Mouse (Mus musculus) liver, embryonic 11.5 days (tissue): ENCODE results near the gene 1700016K19Rik. TPM values are rescaled to one million over a fixed set of nuclear protein-coding genes. Genes with fewer than 3 reads are reported as not detected.

Source experiments
- ATAC-seq: fragments of 200-750 bp; cut with Nextera tagmentation; replicated peaks from 2 replicates; pipeline ENCODE4 v1.8.0; 2017; ENCODE audit warnings: moderate number of reproducible peaks, mild to moderate bottlenecking, moderate TSS enrichment, moderate library complexity; ENCODE audit not compliant: low FRiP score
- DNase-seq: peaks from one replicate; pipeline ENCODE4 v3.0.0-alpha.2; 2017; ENCODE audit warnings: low spot score
- H3K27ac ChIP-seq: fragments of 300-500 bp; sonication (generic); 2 replicates; pipeline ENCODE4 v1.5.1; 2014; ENCODE audit warnings: mild to moderate bottlenecking, low read depth, low read length, control low read depth
- H3K27me3 ChIP-seq: fragments of 300-500 bp; sonication (generic); replicated peaks from 2 replicates; pipeline ENCODE4 v1.6.1; 2014; ENCODE audit warnings: low read length, mixed read lengths; ENCODE audit not compliant: control insufficient read depth, insufficient read depth
- H3K36me3 ChIP-seq: fragments of 300-500 bp; sonication (generic); 2 replicates; pipeline ENCODE4 v1.6.1; 2014; ENCODE audit warnings: mild to moderate bottlenecking, low read length, moderate library complexity, mixed read lengths; ENCODE audit not compliant: control insufficient read depth, insufficient read depth
- H3K4me1 ChIP-seq: fragments of 300-500 bp; sonication (generic); replicated peaks from 2 replicates; pipeline ENCODE4 v1.6.1; 2014; ENCODE audit warnings: low read length, mixed read lengths; ENCODE audit not compliant: control insufficient read depth, insufficient read depth
- H3K4me2 ChIP-seq: fragments of 300-500 bp; sonication (generic); 2 replicates; pipeline ENCODE4 v1.6.1; 2014; ENCODE audit warnings: mild to moderate bottlenecking, control low read depth, moderate library complexity
- H3K4me3 ChIP-seq: fragments of 300-500 bp; sonication (generic); 2 replicates; pipeline ENCODE4 v1.5.1; 2014; ENCODE audit warnings: low read depth, low read length, control low read depth
- H3K9ac ChIP-seq: fragments of 300-500 bp; sonication (generic); 2 replicates; pipeline ENCODE4 v1.6.1; 2014; ENCODE audit warnings: low read depth, low read length, control low read depth
- H3K9me3 ChIP-seq: fragments of 300-500 bp; sonication (generic); 2 replicates; pipeline ENCODE4 v1.6.1; 2016; ENCODE audit warnings: low read length, inconsistent platforms, mixed read lengths; ENCODE audit not compliant: control insufficient read depth
- WGBS: fragments of 180-500 bp; shearing (Covaris S2); extraction: QIAGEN DNeasy Blood & Tissue Kit; methylation state at CpG from one replicate; pipeline ENCODE4 v1.1.7; 2014; 5-methylcytosine and 5-hydroxymethylcytosine counted together
- polyA plus RNA-seq: library from polyadenylated mRNA; unstranded; fragments of >200 nt; fragmentation: Nextera tagmentation; extraction: Ambion mirVana; gene quantifications from 2 replicates; pipeline ENCODE4 v1.2.1, GENCODE M21; 2014

Gene 1700016K19Rik
- polyA plus RNA-seq, 1 experiment from 2014 or later: not detected

- 85% methylated on average over 8 of the region's 8 CpGs for WGBS
- H3K4me1 ChIP-seq: no peaks in the 10 kb centered on the region
- no peaks in the 10 kb centered on the region for H3K36me3 ChIP-seq
- H3K27ac ChIP-seq: no peak overlapping the region
- H3K9ac ChIP-seq: no peak overlapping the region
- H3K4me3 ChIP-seq: no peak overlapping the region
- no peak for ATAC-seq
- no peak overlapping the region for H3K4me2 ChIP-seq
- no peaks in the 10 kb centered on the region for H3K27me3 ChIP-seq
- DNase-seq: no peak
- H3K9me3 ChIP-seq: no peaks in the 10 kb centered on the region
Measured at GRCm38 (mm10) chr11:76035182-76035581, 35.5 kb downstream of the 1700016K19Rik start.

GRCm38 (mm10) chr11:76037581-76038294, 38.0 kb downstream of the 1700016K19Rik start:
- no peak overlapping the region for H3K4me3 ChIP-seq
- no peak overlapping the region for H3K9ac ChIP-seq
- ATAC-seq (no peak), DNase-seq (no peak)
- H3K4me2 ChIP-seq: no peak overlapping the region
- no peaks in the 10 kb centered on the region for H3K4me1 ChIP-seq
- WGBS: 31% methylated on average over 6 of the region's 6 CpGs
- no peaks in the 10 kb centered on the region for H3K36me3 ChIP-seq
- H3K27me3 ChIP-seq: no peaks in the 10 kb centered on the region
- no peak overlapping the region for H3K27ac ChIP-seq
- no peaks in the 10 kb centered on the region for H3K9me3 ChIP-seq

DNA sequence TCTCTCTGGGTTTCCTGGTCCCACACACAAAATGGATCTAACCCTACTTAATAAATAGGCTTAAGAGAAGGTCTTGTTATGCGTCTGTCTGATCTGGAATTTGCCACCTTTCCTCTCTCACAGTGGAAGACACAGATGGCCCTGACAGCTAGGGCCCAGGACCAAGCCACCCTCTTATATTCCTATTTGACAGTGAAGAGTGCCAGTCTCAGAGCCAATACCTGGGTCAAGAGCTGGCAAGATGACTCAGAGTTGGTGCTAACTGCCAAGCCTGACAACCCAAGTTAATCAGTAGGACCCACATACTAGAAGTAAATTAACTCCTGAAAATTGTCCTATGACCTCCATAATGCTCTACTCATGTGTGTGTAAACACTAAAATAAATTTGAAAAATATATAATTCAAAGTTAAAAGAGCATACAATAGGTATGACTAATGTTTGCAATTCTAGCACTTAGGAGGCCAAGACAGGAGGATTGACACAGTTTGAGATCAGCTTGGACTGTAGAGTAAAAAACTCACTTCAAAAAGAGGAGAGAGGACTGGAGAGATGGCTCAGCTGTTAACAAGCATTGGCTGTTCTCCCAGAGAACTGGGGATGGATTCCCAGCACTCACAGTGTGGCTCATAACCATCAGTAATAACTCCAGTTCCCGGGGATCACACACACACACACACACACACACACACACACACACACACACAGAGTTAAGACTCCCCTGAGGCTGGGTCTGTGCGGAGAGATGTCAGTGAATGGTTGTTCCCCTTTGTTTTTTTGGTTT, 39.8 kb downstream of the 1700016K19Rik start:
- DNase-seq: no peak
- no peaks in the 10 kb centered on the region for H3K9me3 ChIP-seq
- H3K4me2 ChIP-seq: no peak overlapping the region
- 80% methylated on average over 3 of the region's 3 CpGs for WGBS
- no peak overlapping the region for H3K27ac ChIP-seq
- no peaks in the 10 kb centered on the region for H3K27me3 ChIP-seq
- no peak overlapping the region for H3K9ac ChIP-seq
- H3K4me3 ChIP-seq: no peak overlapping the region
- no peak for ATAC-seq
- H3K36me3 ChIP-seq: no peaks in the 10 kb centered on the region
- H3K4me1 ChIP-seq: no peaks in the 10 kb centered on the region

DNA sequence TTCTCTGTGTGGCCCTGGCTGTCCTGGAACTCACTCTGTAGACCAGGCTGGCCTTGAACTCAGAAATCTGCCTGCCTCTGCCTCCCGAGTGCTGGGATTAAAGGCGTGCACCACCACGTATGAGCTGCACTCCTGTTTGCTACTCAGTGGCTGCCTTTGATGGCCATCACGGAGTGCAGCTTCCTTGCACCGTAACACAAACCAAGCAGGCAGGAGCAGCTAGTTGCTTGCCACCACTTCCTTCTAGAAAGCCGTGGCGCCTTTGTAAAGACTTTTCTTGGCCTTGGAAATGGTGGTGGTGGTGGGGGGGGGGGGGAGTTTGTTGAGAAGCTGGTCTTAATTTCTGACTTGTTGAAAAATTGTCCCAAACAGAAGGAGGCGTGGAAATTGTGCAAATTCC, 40.4 kb downstream of the 1700016K19Rik start:
- no peaks in the 10 kb centered on the region for H3K27me3 ChIP-seq
- H3K9me3 ChIP-seq: no peaks in the 10 kb centered on the region
- no peak for ATAC-seq
- H3K4me1 ChIP-seq: no peaks in the 10 kb centered on the region
- no peak overlapping the region for H3K4me2 ChIP-seq
- no peak for DNase-seq
- H3K27ac ChIP-seq: no peak overlapping the region
- H3K9ac ChIP-seq: no peak overlapping the region
- H3K36me3 ChIP-seq: no peaks in the 10 kb centered on the region
- WGBS: 66% methylated on average over 8 of the region's 8 CpGs
- no peak overlapping the region for H3K4me3 ChIP-seq

GRCm38 (mm10) chr11:76040761-76041376, 41.2 kb downstream of the 1700016K19Rik start:
- Histone ChIP-seq H3K9ac (no peak overlapping the region), H3K4me2 (no peak overlapping the region), H3K36me3 (no peaks in the 10 kb centered on the region), H3K4me1 (no peaks in the 10 kb centered on the region), H3K27me3 (no peaks in the 10 kb centered on the region), H3K27ac (no peak overlapping the region), H3K4me3 (no peak overlapping the region), H3K9me3 (no peaks in the 10 kb centered on the region)
- ATAC-seq (no peak), DNase-seq (no peak)
- WGBS: 79% methylated on average over 4 of the region's 4 CpGs

DNA sequence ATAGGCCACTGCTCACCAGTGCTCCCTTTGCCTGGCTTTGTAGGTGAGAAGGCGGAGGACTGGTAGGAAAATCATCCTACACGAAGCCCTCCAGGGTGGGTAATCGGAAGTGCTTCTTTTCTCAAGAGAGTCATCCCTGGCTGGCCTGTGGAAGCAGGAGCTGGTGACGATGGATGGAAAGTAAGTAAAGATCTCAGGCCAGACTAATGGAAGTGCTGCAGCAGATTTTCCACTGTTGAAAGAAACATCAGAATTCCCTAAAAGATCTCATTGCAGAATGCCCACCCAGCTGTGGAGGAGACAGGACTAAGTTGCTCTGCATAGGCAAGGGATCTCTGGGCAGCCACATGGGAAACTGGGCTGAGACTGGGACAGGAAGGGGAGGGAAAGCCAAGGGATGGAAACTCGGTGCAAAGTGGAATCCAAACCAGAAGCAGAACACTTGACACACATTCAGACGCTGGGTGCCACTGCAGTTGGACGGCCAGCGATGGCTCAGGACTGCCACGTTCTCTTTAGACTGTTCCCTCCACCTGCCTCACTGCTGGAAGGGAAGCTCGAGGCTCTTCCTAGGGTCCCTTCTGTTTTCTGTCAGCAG, 42.4 kb downstream of the 1700016K19Rik start:
- 71% methylated on average over 10 of the region's 10 CpGs for WGBS
- Histone ChIP-seq H3K9ac (no peak overlapping the region), H3K27me3 (no peaks in the 10 kb centered on the region), H3K4me1 (no peaks in the 10 kb centered on the region), H3K27ac (no peak overlapping the region), H3K36me3 (no peaks in the 10 kb centered on the region), H3K4me2 (no peak overlapping the region), H3K4me3 (no peak overlapping the region), H3K9me3 (no peaks in the 10 kb centered on the region)
- ATAC-seq (no peak), DNase-seq (no peak)

GRCm38 (mm10) chr11:76042882-76043281, 43.2 kb downstream of the 1700016K19Rik start:
- no peak for DNase-seq
- Histone ChIP-seq H3K4me1 (no peaks in the 10 kb centered on the region), H3K9ac (no peak overlapping the region), H3K36me3 (no peaks in the 10 kb centered on the region), H3K4me2 (no peak overlapping the region), H3K27ac (no peak overlapping the region), H3K9me3 (no peaks in the 10 kb centered on the region), H3K27me3 (no peaks in the 10 kb centered on the region), H3K4me3 (no peak overlapping the region)
- no peak for ATAC-seq
- WGBS: 53% methylated on average over 5 of the region's 5 CpGs

DNA sequence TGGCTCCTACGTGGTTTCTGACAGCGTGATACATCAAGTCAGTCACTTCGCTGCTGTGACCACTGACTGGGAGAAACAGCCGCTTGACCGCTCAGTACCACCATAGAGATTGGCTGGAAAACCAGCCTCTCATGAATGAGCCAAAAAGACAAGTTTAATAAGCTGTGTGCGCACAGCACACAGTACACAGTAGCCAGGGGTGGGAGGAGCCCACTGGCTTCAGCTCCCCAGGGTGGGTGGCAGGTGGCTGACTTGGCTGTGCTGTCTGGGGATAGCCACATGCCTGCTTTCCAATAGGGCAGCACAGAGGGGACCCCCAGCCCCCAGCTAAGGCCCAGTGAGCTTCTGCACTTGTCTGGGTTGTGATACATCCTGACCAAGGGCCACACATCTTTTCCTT, 44.8 kb downstream of the 1700016K19Rik start:
- ATAC-seq (no peak), DNase-seq (no peak)
- no peaks in the 10 kb centered on the region for H3K4me1 ChIP-seq
- H3K9ac ChIP-seq: no peak overlapping the region
- WGBS: 83% methylated on average over 6 of the region's 6 CpGs
- no peak overlapping the region for H3K4me2 ChIP-seq
- H3K27ac ChIP-seq: no peak overlapping the region
- H3K36me3 ChIP-seq: no peaks in the 10 kb centered on the region
- H3K27me3 ChIP-seq: no peaks in the 10 kb centered on the region
- no peaks in the 10 kb centered on the region for H3K9me3 ChIP-seq
- H3K4me3 ChIP-seq: no peak overlapping the region
